ENCODE assay signal across 14 mouse cellular contexts in the genomic region with DNA sequence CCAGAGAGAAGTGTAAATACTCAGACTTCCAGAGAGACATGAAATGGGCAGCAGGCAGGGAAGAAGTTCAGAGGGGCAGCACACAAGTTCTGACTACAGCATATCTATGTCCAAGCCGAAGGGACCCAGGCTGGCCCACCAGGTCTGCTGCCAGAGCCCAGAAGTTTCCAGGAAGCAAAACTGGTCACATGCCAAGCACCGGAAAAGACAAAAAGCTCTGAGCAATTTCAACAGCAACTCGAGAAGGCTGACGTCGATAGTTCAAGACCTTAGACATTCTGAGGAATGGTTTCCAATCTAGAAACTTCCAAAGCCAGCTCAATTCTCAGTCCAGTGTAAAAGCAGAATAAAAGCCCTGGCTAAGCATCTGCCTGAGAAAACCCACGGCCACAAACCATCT. TPM values are rescaled to one million over a fixed set of nuclear protein-coding genes. Genes with fewer than 3 reads are reported as not detected.
DNase-seq lines count a peak whose midpoint lies in the region.
"Had no signal": no experiment of that assay in that cellular context is flagged by ENCODE, and none has a peak within 500 bp of the region (broad histone marks: within the 10 kb centered on the region; RNA-seq: fewer than 3 reads in every experiment).

No protein-coding gene starts in this region.

- H3K4me3 ChIP-seq in brown adipose tissue, adult 24 weeks (ENCODE audit: insufficient read depth, low read depth, low read length), result no peak overlapping the region
- H3K4me3 ChIP-seq: forebrain, embryonic 10.5 days; hindbrain, embryonic 10.5 days; left cerebral cortex, adult 2 months; neural tube, embryonic 12.5 days had no signal

- peak overlapping the region; percentile 32; the same call in 1 of the 2 replicates for H3K27ac ChIP-seq in brown adipose tissue, adult 24 weeks (replicated peaks; ENCODE audit: low read depth, low read length)
- H3K27ac ChIP-seq: forebrain, embryonic 10.5 days; hindbrain, embryonic 10.5 days; left cerebral cortex, adult 2 months; neural tube, embryonic 12.5 days had no signal

- peak; percentile 5 for DNase-seq in 416B (ENCODE audit: low read depth)
- DNase-seq in heart, postnatal 25 days (ENCODE audit: low spot score), result peak; percentile 26
- peak; percentile 72 to 82 for DNase-seq in lung, adult 18-20 months
- DNase-seq in adrenal gland, adult 8-10 months, result no peak
- DNase-seq in spleen, adult 18-20 months, result no peak
- no peak for DNase-seq in ovary, adult 18-20 months (ENCODE audit: low spot score)
- DNase-seq in embryo, embryonic 10.5 days (ENCODE audit: low spot score), result no peak
- DNase-seq: adrenal gland, postnatal 25 days; cerebellum, postnatal 25 days had no signal

- intact Hi-C loops in heart, postnatal 25 days (cut with DNase I), result no loop called here

- H3K4me1 ChIP-seq in brown adipose tissue, adult 24 weeks (ENCODE audit: control insufficient read depth, insufficient read depth, insufficient read length, low read length), result no peaks in the 10 kb centered on the region
- H3K4me1 ChIP-seq: forebrain, embryonic 10.5 days; hindbrain, embryonic 10.5 days; neural tube, embryonic 12.5 days had no signal

RNA-seq across cellular contexts. Expression of a gene that starts 21.1 kb away (rescaled TPM):
- polyA plus RNA-seq in brown adipose tissue, adult 24 weeks (2012; ENCODE audit: insufficient read depth, insufficient read length, missing spikeins), result not detected in 2 replicates
- under 1 TPM in 1 of 2 experiments, not detected in 1; 0.17 TPM for total RNA-seq in heart, postnatal 25 days (2021)
- 1 to 10 TPM in 1 of 4 experiments, under 1 TPM in 3; 0.41 to 1.5 (median 0.62) TPM for total RNA-seq in adrenal gland, adult 8-10 months (2022)

RNA-seq across cellular contexts. Expression of a gene that starts 29.3 kb away (rescaled TPM):
- polyA plus RNA-seq in brown adipose tissue, adult 24 weeks (2012; ENCODE audit: insufficient read depth, insufficient read length, missing spikeins), result 6.3 and 8.9 TPM in 2 replicates
- total RNA-seq in heart, postnatal 25 days (2021), result 10 to 100 TPM; 13.7 to 17.4 TPM
- 10 to 100 TPM; 10.5 to 21.9 (median 15.4) TPM for total RNA-seq in adrenal gland, adult 8-10 months (2022)

RNA-seq across cellular contexts. Expression of a gene that starts 38.0 kb away (rescaled TPM):
- polyA plus RNA-seq in brown adipose tissue, adult 24 weeks (2012; ENCODE audit: insufficient read depth, insufficient read length, missing spikeins), result not detected in 2 replicates
- total RNA-seq in heart, postnatal 25 days (2021), result not detected
- not detected for total RNA-seq in adrenal gland, adult 8-10 months (2022)
- total RNA-seq: adrenal gland, postnatal 25 days had no signal
- polyA plus RNA-seq: forebrain, embryonic 10.5 days; hindbrain, embryonic 10.5 days; neural tube, embryonic 12.5 days had no signal

Comparison
In these comparisons a context has a peak if more than half of its experiments do, and no peak if none do; other contexts are left out.
1. DNase-seq: peak in 416B (single experiment), heart, postnatal 25 days (single experiment) and lung, adult 18-20 months (2 of 2); none in adrenal gland, adult 8-10 months (single experiment), spleen, adult 18-20 months (0 of 2), ovary, adult 18-20 months (single experiment) and embryo, embryonic 10.5 days (single experiment).